Mouse (Mus musculus) G1E (cell line): ENCODE data around the gene Hmg20b. TPM values are rescaled to one million over a fixed set of nuclear protein-coding genes. Genes with fewer than 3 reads are reported as not detected.

ENCODE experiments used
- ATAC-seq: 2 replicates; pipeline ENCODE4 v1.8.0; 2016; ENCODE audit warnings: mild to moderate bottlenecking; ENCODE audit not compliant: insufficient number of reproducible peaks, poor library complexity, low FRiP score, severe bottlenecking; ENCODE audit errors: extremely low read depth
- DNase-seq: peaks from one replicate; pipeline ENCODE4 v3.0.0; 2012; ENCODE audit warnings: low spot score
- H3K27me3 ChIP-seq: 2 replicates; pipeline ENCODE4 v1.6.1; 2012; ENCODE audit warnings: mild to moderate bottlenecking, low read length, inconsistent platforms; ENCODE audit not compliant: insufficient read depth
- H3K36me3 ChIP-seq: replicated peaks from 2 replicates; pipeline ENCODE3; 2012; ENCODE audit warnings: mild to moderate bottlenecking, inconsistent platforms
- H3K4me1 ChIP-seq: 2 replicates; pipeline ENCODE4 v1.6.1; 2012; ENCODE audit warnings: low read depth, low read length, inconsistent platforms, mixed read lengths; ENCODE audit not compliant: insufficient read depth
- H3K4me3 ChIP-seq: 2 replicates; pipeline ENCODE4 v1.5.1; 2012; ENCODE audit warnings: low read depth, mild to moderate bottlenecking, inconsistent platforms, low read length, moderate library complexity, mixed read lengths
- H3K9me3 ChIP-seq: replicated peaks from 2 replicates; pipeline ENCODE4 v1.6.1; 2012; ENCODE audit warnings: inconsistent platforms
- CTCF ChIP-seq: IDR thresholded peaks from 2 replicates; pipeline ENCODE4 v1.5.1; 2012; ENCODE audit warnings: low read depth, low read length, inconsistent platforms, mixed read lengths
- GATA1 ChIP-seq: IDR thresholded peaks from 2 replicates; pipeline ENCODE4 v1.6.1; 2012; ENCODE audit warnings: borderline replicate concordance, low read length, inconsistent platforms, mixed read lengths
- GATA2 ChIP-seq: IDR thresholded peaks from 2 replicates; pipeline ENCODE4 v1.6.1; 2012; ENCODE audit warnings: low read depth, low read length, inconsistent platforms, borderline replicate concordance
- POLR2AphosphoS5 ChIP-seq: IDR thresholded peaks from 2 replicates; pipeline ENCODE4 v1.6.1; 2012; ENCODE audit warnings: low read depth, low read length, inconsistent platforms; ENCODE audit not compliant: insufficient replicate concordance
- TAL1 ChIP-seq: conservative IDR thresholded peaks from 2 replicates; pipeline ENCODE4 v1.6.1; 2012; ENCODE audit warnings: low read depth, low read length, inconsistent platforms, mixed read lengths
- polyA plus RNA-seq: library from polyadenylated mRNA; stranded (reverse); fragments of >175 nt; gene quantifications from 2 replicates; pipeline ENCODE4 v1.2.3, GENCODE M21; 2012
- total RNA-seq, 2 experiments: library from RNA; stranded (forward) in 1 of 2; stranded (reverse) in 1 of 2; fragments of 200-1000 nt in 1 of 2; fragments of >200 nt in 1 of 2; fragmentation: Nextera tagmentation in 1 of 2; gene quantifications; 2 replicates each; pipeline ENCODE4 v1.2.3; 2014 to 2017

Hmg20b gene
- total and polyA plus RNA-seq, 3 experiments, result 21.9 to 142 (median 36.7) TPM

GRCm38 (mm10) chr10:81323791-81324530, 26.3 kb downstream of the Hmg20b start:
- Histone ChIP-seq H3K27me3 (no peaks in the 10 kb centered on the region; the same call in 1 of the 2 replicates), H3K36me3 (peaks cover 74% of the 10 kb centered on the region), H3K4me1 (peaks cover 68% of the 10 kb centered on the region), H3K4me3 (no peak overlapping the region), H3K9me3 (no peaks in the 10 kb centered on the region)
- DNase-seq (no peak), ATAC-seq (no peak)
- TF ChIP-seq TAL1 (no peak), GATA1 (no peak), POLR2AphosphoS5 (no peak), GATA2 (no peak), CTCF (no peak)

- Histone ChIP-seq H3K9me3 (no peaks in the 10 kb centered on the region), H3K36me3 (peaks cover 74% of the 10 kb centered on the region), H3K4me3 (peak overlapping the region; percentile 98; the same call in 1 of the 2 replicates), H3K4me1 (peaks cover 69% of the 10 kb centered on the region), H3K27me3 (no peaks in the 10 kb centered on the region; the same call in 1 of the 2 replicates)
- no peak for TF ChIP-seq TAL1
- no peak for TF ChIP-seq CTCF
- TF ChIP-seq GATA1, result no peak
- TF ChIP-seq GATA2, result no peak
- ATAC-seq (no peak), DNase-seq (no peak)
These were observed 27.0 kb downstream of the Hmg20b start for GRCm38 (mm10) chr10:81323141-81323775.

GRCm38 (mm10) chr10:81322444-81322843, 27.8 kb downstream of the Hmg20b start:
- TF ChIP-seq GATA1 (no peak), TAL1 (no peak), POLR2AphosphoS5 (no peak), CTCF (no peak), GATA2 (no peak)
- DNase-seq (no peak), ATAC-seq (no peak)
- H3K4me3 ChIP-seq, result peak overlapping the region; percentile 98; the same call in 1 of the 2 replicates
- H3K9me3 ChIP-seq, result no peaks in the 10 kb centered on the region
- H3K4me1 ChIP-seq, result peaks cover 70% of the 10 kb centered on the region
- peaks cover 75% of the 10 kb centered on the region for H3K36me3 ChIP-seq
- no peaks in the 10 kb centered on the region; the same call in 1 of the 2 replicates for H3K27me3 ChIP-seq

- DNase-seq (peak; percentile 37), ATAC-seq (no peak)
- no peaks in the 10 kb centered on the region; the same call in 1 of the 2 replicates for H3K27me3 ChIP-seq
- no peaks in the 10 kb centered on the region for H3K9me3 ChIP-seq
- peaks cover 77% of the 10 kb centered on the region for H3K4me1 ChIP-seq
- H3K4me3 ChIP-seq, result peak overlapping the region; percentile 98
- peaks cover 76% of the 10 kb centered on the region for H3K36me3 ChIP-seq
- TF ChIP-seq POLR2AphosphoS5 (no peak), GATA2 (no peak), CTCF (no peak), TAL1 (no peak), GATA1 (no peak)
These were observed 28.8 kb downstream of the Hmg20b start for GRCm38 (mm10) chr10:81321436-81321835.

- ATAC-seq (peak; percentile 83), DNase-seq (peak; percentile 99)
- peak within 1 kb of the TSS; percentile 98 for H3K4me3 ChIP-seq
- TF ChIP-seq CTCF, result no peak
- no peak for TF ChIP-seq POLR2AphosphoS5
- no peak for TF ChIP-seq GATA1
- no peak for TF ChIP-seq TAL1
- no peak for TF ChIP-seq GATA2
- peaks cover 81% of the 10 kb centered on the region for H3K4me1 ChIP-seq
- H3K36me3 ChIP-seq, result peaks cover 76% of the 10 kb centered on the region
- no peaks in the 10 kb centered on the region for H3K9me3 ChIP-seq
- H3K27me3 ChIP-seq, result no peaks in the 10 kb centered on the region; the same call in 1 of the 2 replicates
These were observed 29.5 kb downstream of the Hmg20b start, which contains the start of gene Cactin for GRCm38 (mm10) chr10:81320550-81321347. TSS of gene Cactin (plus strand) at chr10:81321103.
